ENCODE assay signal across 11 mouse cellular contexts in genomic region chr1:90557140-90557539, GRCm38 (mm10). TPM values are rescaled to one million over a fixed set of nuclear protein-coding genes. Genes with fewer than 3 reads are reported as not detected.
DNase-seq lines count a peak whose midpoint lies in the region.
"Had no signal": no experiment of that assay in that cellular context is flagged by ENCODE, and none has a peak within 500 bp of the region (broad histone marks: within the 10 kb centered on the region; RNA-seq: fewer than 3 reads in every experiment).

No protein-coding gene starts in this region.

- peak; percentile 8 to 47 for DNase-seq in cerebellum, postnatal 14 days
- DNase-seq in cerebellum, adult 11 months: no peak
- peak; percentile 17 for DNase-seq in left cerebral cortex, postnatal 4 days
- DNase-seq in left cerebral cortex, postnatal 10 days (ENCODE audit: extremely low spot score in 1 of 2, low spot score in 2 of 2): no peak
- peak; percentile 12 for DNase-seq in 416B (ENCODE audit: low read depth)
- DNase-seq in embryonic facial prominence, embryonic 10.5 days (ENCODE audit: low spot score): peak; percentile 25
- no peak for DNase-seq in MN1 (ENCODE audit: low spot score)
- DNase-seq in neural tube, embryonic 10.5 days (ENCODE audit: extremely low spot score, low spot score): no peak
- DNase-seq: cerebellum, adult 2 months had no signal

- 77% methylated on average over 1 of the region's 1 CpGs for WGBS in embryonic facial prominence, embryonic 10.5 days

- H3K4me3 ChIP-seq in embryonic facial prominence, embryonic 10.5 days: no peak overlapping the region
- H3K4me3 ChIP-seq: limb, embryonic 15.5 days; midbrain, embryonic 12.5 days had no signal

- intact Hi-C loops in left cerebral cortex, postnatal 4 days (cut with DNase I): no loop called here
- intact Hi-C loops in left cerebral cortex, postnatal 10 days (cut with DNase I): no loop called here

- peaks cover 26% of the 10 kb centered on the region for H3K4me1 ChIP-seq in embryonic facial prominence, embryonic 10.5 days

- H3K27me3 ChIP-seq in embryonic facial prominence, embryonic 10.5 days (replicated peaks; ENCODE audit: low read depth, poor library complexity, severe bottlenecking): no peaks in the 10 kb centered on the region
- H3K27me3 ChIP-seq: limb, embryonic 15.5 days; midbrain, embryonic 12.5 days had no signal

- no peaks in the 10 kb centered on the region for H3K9me3 ChIP-seq in embryonic facial prominence, embryonic 10.5 days
- H3K9me3 ChIP-seq: limb, embryonic 15.5 days had no signal

- H3K27ac ChIP-seq in embryonic facial prominence, embryonic 10.5 days (replicated peaks): no peak overlapping the region
- H3K27ac ChIP-seq: limb, embryonic 15.5 days; midbrain, embryonic 12.5 days had no signal

- no peaks in the 10 kb centered on the region for H3K36me3 ChIP-seq in embryonic facial prominence, embryonic 10.5 days (replicated peaks)
- H3K36me3 ChIP-seq: limb, embryonic 15.5 days; midbrain, embryonic 12.5 days had no signal

RNA-seq across cellular contexts. Expression of gene Cops8, which starts 45.6 kb away (rescaled TPM):
- total RNA-seq in left cerebral cortex, postnatal 4 days (2021): 100 to 1,000 TPM; 100 to 117 TPM
- total RNA-seq in left cerebral cortex, postnatal 10 days (2021): 100 to 1,000 TPM; 101 to 104 TPM
- 193 and 200 TPM in 2 replicates for polyA plus RNA-seq in embryonic facial prominence, embryonic 10.5 days (2016; fragmentation: Nextera tagmentation; extraction: Ambion mirVana)

Comparison
In these comparisons a context has a peak if more than half of its experiments do, and no peak if none do; other contexts are left out.
1. DNase-seq: peak in cerebellum, postnatal 14 days (2 of 2), left cerebral cortex, postnatal 4 days (single experiment), 416B (single experiment) and embryonic facial prominence, embryonic 10.5 days (single experiment); none in cerebellum, adult 11 months (single experiment), left cerebral cortex, postnatal 10 days (0 of 2), MN1 (single experiment) and neural tube, embryonic 10.5 days (single experiment).